Mouse (Mus musculus): Measurements from ENCODE around the gene Engase. TPM values are rescaled to one million over a fixed set of nuclear protein-coding genes. Genes with fewer than 3 reads are reported as not detected.

Gene Engase
- total and polyA plus RNA-seq, 2 experiments from 2014 or later: 5.3 to 13.6 TPM

- no peak overlapping the region for H3K9ac ChIP-seq (replicated peaks; ENCODE audit: low read length, poor library complexity, severe bottlenecking)
- no peak for ATAC-seq (ENCODE audit: low FRiP score)
- no peaks in the 10 kb centered on the region for H3K36me3 ChIP-seq (ENCODE audit: insufficient read depth, low read length)
- H3K9me3 ChIP-seq (ENCODE audit: low read length): no peaks in the 10 kb centered on the region
- H3K4me3 ChIP-seq (ENCODE audit: low read depth, low read length): no peak overlapping the region
- no peaks in the 10 kb centered on the region for H3K27me3 ChIP-seq (ENCODE audit: insufficient read depth, low read length)
- no peak overlapping the region for H3K27ac ChIP-seq (ENCODE audit: low read depth, low read length)
- TF ChIP-seq CTCF (IDR thresholded peaks at IDR 0.05): no peak
- no peaks in the 10 kb centered on the region for H3K4me1 ChIP-seq (ENCODE audit: insufficient read depth, low read length)
- no peak for DNase-seq (ENCODE audit: low spot score)
- no peak overlapping the region for H3K4me2 ChIP-seq (ENCODE audit: low read depth, low read length, poor library complexity, severe bottlenecking)
- WGBS: 75% methylated on average over 11 of the region's 11 CpGs
Measured at GRCm38 (mm10) chr11:118538008-118538407, 61.4 kb downstream of the Engase start.

Other genes with a start within 250 kb of the Engase start
- 40.2 and 54.1 TPM in 2 replicates for gene Cyth1, start 228.2 kb upstream of the Engase start, total RNA-seq (2014; rRNA removed)
- gene Cyth1, start 228.2 kb upstream of the Engase start, polyA plus RNA-seq (2015; fragmentation: Nextera tagmentation; extraction: Ambion mirVana): 20.0 and 21.6 TPM in 2 replicates
- gene Usp36, start 186.6 kb upstream of the Engase start, total RNA-seq (2014; rRNA removed): 13.7 and 20.4 TPM in 2 replicates
- gene Usp36, start 186.6 kb upstream of the Engase start, polyA plus RNA-seq (2015; fragmentation: Nextera tagmentation; extraction: Ambion mirVana): 10.6 and 13.1 TPM in 2 replicates
- gene Cep295nl, start 134.3 kb upstream of the Engase start, total RNA-seq (2014; rRNA removed): 0.16 and 0.71 TPM in 2 replicates
- gene Cep295nl, start 134.3 kb upstream of the Engase start, polyA plus RNA-seq (2015; fragmentation: Nextera tagmentation; extraction: Ambion mirVana): 0.13 and 0.22 TPM in 2 replicates
- gene Timp2, start 121.1 kb upstream of the Engase start, total RNA-seq (2014; rRNA removed): 212 and 217 TPM in 2 replicates
- gene Timp2, start 121.1 kb upstream of the Engase start, polyA plus RNA-seq (2015; fragmentation: Nextera tagmentation; extraction: Ambion mirVana): 129 and 140 TPM in 2 replicates
- 17.4 and 19.0 TPM in 2 replicates for gene Lgals3bp, start 74.7 kb upstream of the Engase start, total RNA-seq (2014; rRNA removed)
- gene Lgals3bp, start 74.7 kb upstream of the Engase start, polyA plus RNA-seq (2015; fragmentation: Nextera tagmentation; extraction: Ambion mirVana): 14.2 and 14.9 TPM in 2 replicates
- gene Cant1, start 57.7 kb upstream of the Engase start, total RNA-seq (2014; rRNA removed): 51.5 and 55.3 TPM in 2 replicates
- 30.0 and 32.2 TPM in 2 replicates for gene Cant1, start 57.7 kb upstream of the Engase start, polyA plus RNA-seq (2015; fragmentation: Nextera tagmentation; extraction: Ambion mirVana)
- 7.8 and 8.7 TPM in 2 replicates for gene C1qtnf1, start 48.6 kb upstream of the Engase start, total RNA-seq (2014; rRNA removed)
- 5.2 and 5.5 TPM in 2 replicates for gene C1qtnf1, start 48.6 kb upstream of the Engase start, polyA plus RNA-seq (2015; fragmentation: Nextera tagmentation; extraction: Ambion mirVana)